ENCODE assay signal across 25 mouse cellular contexts in genomic region chr5:98376058-98376798, GRCm38 (mm10). TPM values are rescaled to one million over a fixed set of nuclear protein-coding genes. Genes with fewer than 3 reads are reported as not detected.
A peak's percentile ranks its signal among the peaks of the same experiment; 100 is the strongest.
DNase-seq lines count a peak whose midpoint lies in the region; ATAC-seq lines count a peak whose summit lies in the region.
"Had no signal": no experiment of that assay in that cellular context is flagged by ENCODE, and none has a peak within 500 bp of the region (broad histone marks: within the 10 kb centered on the region; RNA-seq: fewer than 3 reads in every experiment).

No protein-coding gene starts in this region.

- H3K36me3 ChIP-seq in forebrain, embryonic 15.5 days = no peaks in the 10 kb centered on the region
- H3K36me3 ChIP-seq in forebrain, embryonic 12.5 days (replicated peaks) = no peaks in the 10 kb centered on the region
- no peaks in the 10 kb centered on the region for H3K36me3 ChIP-seq in kidney, embryonic 15.5 days
- H3K36me3 ChIP-seq in intestine, embryonic 15.5 days = no peaks in the 10 kb centered on the region
- H3K36me3 ChIP-seq: embryonic facial prominence, embryonic 15.5 days; hindbrain, embryonic 10.5 days; limb, embryonic 13.5 days; liver, embryonic 12.5 days; midbrain, embryonic 10.5 days; stomach, embryonic 15.5 days had no signal

- no peak overlapping the region for H3K4me3 ChIP-seq in forebrain, embryonic 15.5 days
- no peak overlapping the region for H3K4me3 ChIP-seq in forebrain, embryonic 12.5 days (replicated peaks)
- no peak overlapping the region for H3K4me3 ChIP-seq in kidney, embryonic 15.5 days (replicated peaks)
- no peak overlapping the region for H3K4me3 ChIP-seq in intestine, embryonic 15.5 days (replicated peaks)
- H3K4me3 ChIP-seq: embryonic facial prominence, embryonic 15.5 days; hindbrain, embryonic 10.5 days; limb, embryonic 13.5 days; liver, embryonic 12.5 days; midbrain, embryonic 10.5 days; stomach, embryonic 15.5 days had no signal

- 0 out of 2 replicates have a peak, but pooled peaks cover 7% of the 10 kb centered on the region for H3K4me1 ChIP-seq in forebrain, embryonic 15.5 days
- H3K4me1 ChIP-seq in forebrain, embryonic 12.5 days = peaks cover 7% of the 10 kb centered on the region; the same call in 1 of the 2 replicates
- H3K4me1 ChIP-seq in kidney, embryonic 15.5 days = 0 out of 2 replicates have a peak, but pooled peaks cover 5% of the 10 kb centered on the region
- H3K4me1 ChIP-seq in intestine, embryonic 15.5 days (replicated peaks) = no peaks in the 10 kb centered on the region
- H3K4me1 ChIP-seq: embryonic facial prominence, embryonic 15.5 days; limb, embryonic 13.5 days; liver, embryonic 12.5 days; midbrain, embryonic 10.5 days; stomach, embryonic 15.5 days had no signal

- no peaks in the 10 kb centered on the region for H3K27me3 ChIP-seq in forebrain, embryonic 15.5 days
- no peaks in the 10 kb centered on the region for H3K27me3 ChIP-seq in forebrain, embryonic 12.5 days
- no peaks in the 10 kb centered on the region for H3K27me3 ChIP-seq in kidney, embryonic 15.5 days
- no peaks in the 10 kb centered on the region for H3K27me3 ChIP-seq in intestine, embryonic 15.5 days (replicated peaks)
- H3K27me3 ChIP-seq: embryonic facial prominence, embryonic 15.5 days; limb, embryonic 13.5 days; liver, embryonic 12.5 days; stomach, embryonic 15.5 days had no signal

- no peak overlapping the region for H3K27ac ChIP-seq in forebrain, embryonic 15.5 days (replicated peaks)
- no peak overlapping the region for H3K27ac ChIP-seq in forebrain, embryonic 12.5 days
- H3K27ac ChIP-seq in kidney, embryonic 15.5 days = peak overlapping the region; percentile 28
- no peak overlapping the region for H3K27ac ChIP-seq in intestine, embryonic 15.5 days
- H3K27ac ChIP-seq: embryonic facial prominence, embryonic 15.5 days; hindbrain, embryonic 10.5 days; hindbrain, postnatal 0 days; limb, embryonic 13.5 days; liver, embryonic 12.5 days; midbrain, embryonic 10.5 days; stomach, embryonic 15.5 days had no signal

- no peak for DNase-seq in kidney, adult 18-20 months
- peak; percentile 24 for DNase-seq in yolk sac, embryonic 10.5 days (ENCODE audit: low spot score)
- no peak for DNase-seq in gastrocnemius, adult 8-10 months (ENCODE audit: low spot score in 2 of 2)
- DNase-seq: adrenal gland, postnatal 14 days; cerebellum, adult 8-10 months; gastrocnemius, postnatal 10 days; heart, postnatal 10 days; layer of hippocampus, adult 9-11 months; lung, adult 18-20 months; lung, postnatal 10 days; right cerebral cortex, postnatal 25 days; thymus, postnatal 25 days had no signal

- H3K4me2 ChIP-seq in forebrain, embryonic 15.5 days (replicated peaks) = no peak overlapping the region
- H3K4me2 ChIP-seq in forebrain, embryonic 12.5 days = no peak overlapping the region
- no peak overlapping the region for H3K4me2 ChIP-seq in kidney, embryonic 15.5 days
- no peak overlapping the region for H3K4me2 ChIP-seq in intestine, embryonic 15.5 days (replicated peaks)
- H3K4me2 ChIP-seq: embryonic facial prominence, embryonic 15.5 days; heart, embryonic 11.5 days; limb, embryonic 13.5 days; liver, embryonic 12.5 days; stomach, embryonic 15.5 days had no signal

- ATAC-seq in forebrain, embryonic 15.5 days (replicated peaks) = 0 out of 2 replicates have a peak, but pooled peaks have one; percentile 48
- ATAC-seq in forebrain, embryonic 12.5 days (ENCODE audit: low FRiP score) = no peak
- peak; percentile 56 for ATAC-seq in kidney, embryonic 15.5 days (replicated peaks; ENCODE audit: low FRiP score)
- ATAC-seq in intestine, embryonic 15.5 days = peak; percentile 93
- ATAC-seq: hindbrain, postnatal 0 days; liver, embryonic 12.5 days had no signal

- WGBS in forebrain, embryonic 15.5 days = 36% methylated on average over 8 of the region's 8 CpGs
- WGBS in forebrain, embryonic 12.5 days = 53% methylated on average over 8 of the region's 8 CpGs
- 50% methylated on average over 8 of the region's 8 CpGs for WGBS in kidney, embryonic 15.5 days
- WGBS in intestine, embryonic 15.5 days = 63% methylated on average over 8 of the region's 8 CpGs

- H3K9me3 ChIP-seq in forebrain, embryonic 15.5 days = no peaks in the 10 kb centered on the region
- no peaks in the 10 kb centered on the region for H3K9me3 ChIP-seq in forebrain, embryonic 12.5 days
- no peaks in the 10 kb centered on the region for H3K9me3 ChIP-seq in kidney, embryonic 15.5 days (replicated peaks)
- H3K9me3 ChIP-seq in intestine, embryonic 15.5 days = no peaks in the 10 kb centered on the region
- H3K9me3 ChIP-seq: embryonic facial prominence, embryonic 15.5 days; hindbrain, embryonic 10.5 days; limb, embryonic 13.5 days; liver, embryonic 12.5 days; midbrain, embryonic 10.5 days; stomach, embryonic 15.5 days had no signal

- no peak overlapping the region for H3K9ac ChIP-seq in forebrain, embryonic 15.5 days (replicated peaks)
- H3K9ac ChIP-seq in forebrain, embryonic 12.5 days = no peak overlapping the region
- H3K9ac ChIP-seq in kidney, embryonic 15.5 days = no peak overlapping the region
- no peak overlapping the region for H3K9ac ChIP-seq in intestine, embryonic 15.5 days
- H3K9ac ChIP-seq: embryonic facial prominence, embryonic 15.5 days; limb, embryonic 13.5 days; liver, embryonic 12.5 days; stomach, embryonic 15.5 days had no signal

RNA-seq across cellular contexts. Expression of gene Cfap299, which starts 47.1 kb away (rescaled TPM):
- 0.66 and 2.0 TPM in 2 replicates for polyA plus RNA-seq in forebrain, embryonic 15.5 days (2015; fragmentation: Nextera tagmentation; extraction: Ambion mirVana)
- 0.46 TPM in 1 of 2 replicates, not detected in the other for polyA plus RNA-seq in forebrain, embryonic 12.5 days (2016; fragmentation: Nextera tagmentation; extraction: Ambion mirVana)
- 0.26 and 0.61 TPM in 2 replicates for polyA plus RNA-seq in kidney, embryonic 15.5 days (2015; fragmentation: Nextera tagmentation; extraction: Ambion mirVana)
- 0.46 and 0.59 TPM in 2 replicates for polyA plus RNA-seq in intestine, embryonic 15.5 days (2015; fragmentation: Nextera tagmentation; extraction: Ambion mirVana)
- not detected for total RNA-seq in gastrocnemius, adult 8-10 months (2022)
- total RNA-seq: adrenal gland, postnatal 14 days; gastrocnemius, postnatal 10 days; granulocyte monocyte progenitor cell, adult 5-6 weeks; heart, postnatal 10 days had no signal
- polyA plus RNA-seq: heart, embryonic 11.5 days; liver, embryonic 12.5 days had no signal
